Mouse (Mus musculus) gonadal fat pad, adult 2 months (tissue): ENCODE data around the gene Tkt. TPM values are rescaled to one million over a fixed set of nuclear protein-coding genes. Genes with fewer than 3 reads are reported as not detected.

ENCODE experiments used
- DNase-seq: peaks from one replicate; pipeline ENCODE4 v3.0.0-alpha.2; 2012; ENCODE audit warnings: low read depth
- polyA plus RNA-seq: library from polyadenylated mRNA; depleted of rRNA; stranded (reverse); fragments of >200 nt; gene quantifications from 2 replicates; pipeline ENCODE4 v1.2.3, GENCODE M21; 2012; rRNA removed

Tkt gene
- polyA plus RNA-seq, 1 experiment, result 734 TPM

DNA sequence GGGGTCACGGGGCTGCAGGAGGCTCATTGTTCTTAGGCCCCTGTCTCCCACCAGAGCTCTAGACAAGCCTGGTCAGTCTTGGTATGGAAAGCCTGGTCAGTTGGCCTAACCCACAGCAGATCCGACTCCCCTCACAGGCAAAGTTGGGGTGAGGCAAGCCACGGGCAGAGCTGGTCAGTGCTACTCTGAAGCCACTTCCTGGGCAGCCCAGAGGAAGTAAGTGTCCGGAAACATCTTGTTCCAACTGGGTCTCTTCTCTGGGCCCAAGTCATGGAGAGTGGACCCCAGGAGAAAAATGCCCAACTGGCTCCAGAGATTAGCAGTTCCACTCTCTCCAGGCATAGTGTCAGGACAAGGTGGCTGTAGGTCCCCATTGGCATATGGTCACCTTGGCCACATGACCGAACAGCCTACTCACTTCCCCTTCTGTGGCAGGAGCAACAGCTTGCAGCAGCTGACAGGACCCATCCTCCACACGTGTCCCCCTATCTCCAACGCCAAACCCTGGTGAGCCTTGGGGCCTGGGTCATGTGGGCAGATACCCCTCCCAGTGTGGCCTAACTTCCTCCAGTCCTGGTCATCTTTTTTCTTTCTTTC, 71.9 kb downstream of the Tkt start:
- no peak for DNase-seq

DNA sequence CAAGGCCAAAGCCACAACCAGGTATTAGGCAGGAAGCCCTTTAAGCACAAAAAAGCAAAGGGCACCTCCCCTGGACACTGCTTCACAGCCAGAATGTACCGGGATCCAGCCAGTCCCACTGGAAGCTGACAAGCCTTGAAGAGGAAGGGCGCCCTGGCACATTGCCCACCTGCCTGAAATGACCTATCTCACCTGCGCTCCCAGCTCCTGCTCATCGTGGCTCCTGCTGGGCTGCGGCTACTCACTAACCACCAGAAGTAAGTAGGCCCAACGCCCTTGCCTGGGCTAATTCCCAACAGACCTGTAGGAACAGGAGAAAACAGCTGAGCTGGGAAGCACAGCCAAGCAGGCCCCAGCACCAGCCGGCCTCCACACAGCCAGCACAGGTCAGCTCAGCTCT, 74.0 kb downstream of the Tkt start:
- DNase-seq, result no peak

DNA sequence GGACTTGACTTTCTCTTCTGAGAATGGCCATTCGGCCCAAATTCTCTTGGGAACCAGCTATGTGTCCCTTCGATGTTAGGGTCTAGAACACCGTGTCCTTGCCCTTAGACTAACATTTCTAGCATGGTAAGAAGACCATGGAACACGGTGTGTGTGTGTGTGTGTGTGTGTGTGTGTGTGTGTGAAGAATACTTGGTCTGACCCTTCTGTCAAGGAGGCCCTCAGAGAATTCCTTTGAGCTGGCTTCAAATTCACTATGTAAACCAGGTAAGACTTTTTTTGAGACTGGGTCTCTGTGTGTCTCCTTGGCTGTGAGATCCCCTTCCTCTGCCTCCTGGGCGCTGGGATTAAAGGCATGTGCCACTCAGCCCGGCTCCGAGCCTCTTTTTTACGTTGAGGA, 74.4 kb downstream of the Tkt start:
- DNase-seq, result no peak

Other genes with a start within 250 kb of the Tkt start
- gene Dcp1a, start 68.8 kb upstream of the Tkt start, polyA plus RNA-seq, result 37.6 and 39.1 TPM in 2 replicates
- gene Cacna1d, start 56.9 kb upstream of the Tkt start, polyA plus RNA-seq, result 24.2 and 26.7 TPM in 2 replicates
- gene Prkcd, start 77.9 kb downstream of the Tkt start, polyA plus RNA-seq, result 112 and 123 TPM in 2 replicates
- gene Rft1, start 106.0 kb downstream of the Tkt start, polyA plus RNA-seq, result 27.1 and 32.4 TPM in 2 replicates
- 2.9 and 5.7 TPM in 2 replicates for gene Sfmbt1, start 166.5 kb downstream of the Tkt start, polyA plus RNA-seq